Mouse (Mus musculus): ENCODE measurements around the gene Ndufa3. TPM values are rescaled to one million over a fixed set of nuclear protein-coding genes. Genes with fewer than 3 reads are reported as not detected.

Ndufa3 gene
- polyA plus RNA-seq, 1 experiment = 294 TPM

DNA sequence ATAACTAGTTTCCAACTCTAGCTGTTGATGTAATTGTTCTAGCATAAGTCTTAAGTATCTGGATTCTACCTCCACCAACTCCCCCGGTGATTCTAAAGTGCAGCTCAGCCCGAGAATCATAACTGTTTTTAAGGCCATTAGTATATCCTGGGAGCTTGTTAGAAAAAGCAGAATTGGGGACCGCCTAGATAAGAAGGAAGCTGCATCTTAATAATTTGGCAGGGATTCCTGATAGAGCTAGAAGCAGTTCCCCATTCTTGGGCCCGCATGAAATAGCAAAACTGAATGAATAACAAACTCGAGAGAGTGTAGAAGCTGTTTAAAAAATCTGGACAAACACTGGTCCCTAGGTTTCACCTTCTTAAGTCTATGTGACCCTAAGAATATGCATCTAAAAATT, 26.2 kb downstream of the Ndufa3 start:
- H3K4me3 ChIP-seq (ENCODE audit: insufficient read depth, low read length) = peak overlapping the region; percentile 50

DNA sequence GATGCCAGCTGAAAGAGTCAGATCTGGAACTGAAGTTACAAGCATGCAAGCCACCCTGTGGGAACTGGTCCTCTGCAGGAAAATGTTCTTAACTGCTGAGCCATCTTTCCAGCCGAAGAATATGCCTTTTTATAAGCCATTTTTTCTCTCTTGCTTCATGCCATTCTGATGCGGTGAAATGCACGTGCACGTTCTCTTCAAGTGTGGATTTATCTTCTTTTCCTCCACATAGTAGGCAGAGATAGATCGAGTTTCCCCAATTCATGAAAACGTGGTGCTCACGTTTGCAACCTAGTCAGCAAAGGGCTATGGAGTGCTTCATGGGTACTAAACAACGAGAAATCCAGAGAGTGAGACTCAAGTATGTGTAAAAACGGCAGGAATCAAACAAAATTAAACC, 26.7 kb downstream of the Ndufa3 start:
- TF ChIP-seq POLR2A (IDR thresholded peaks at IDR 0.05; ENCODE audit: borderline replicate concordance, low read depth, low read length) = no peak
- no peak for TF ChIP-seq CTCF (IDR thresholded peaks at IDR 0.05; ENCODE audit: low read depth, low read length)
- Histone ChIP-seq H3K4me3 (ENCODE audit: insufficient read depth, low read length) (peak overlapping the region; percentile 50), H3K4me1 (ENCODE audit: control insufficient read depth, insufficient read depth, low read length) (peaks cover 28% of the 10 kb centered on the region), H3K27ac (ENCODE audit: insufficient read depth, low read depth, low read length) (peak overlapping the region; percentile 67)

More for the DNA sequence above, 26.2 kb downstream of the Ndufa3 start:
- Histone ChIP-seq H3K27ac (ENCODE audit: insufficient read depth, low read depth, low read length) (peak overlapping the region; percentile 67), H3K4me1 (ENCODE audit: control insufficient read depth, insufficient read depth, low read length) (peaks cover 26% of the 10 kb centered on the region)
- TF ChIP-seq POLR2A (IDR thresholded peaks at IDR 0.05; ENCODE audit: borderline replicate concordance, low read depth, low read length) = no peak
- TF ChIP-seq CTCF (IDR thresholded peaks at IDR 0.05; ENCODE audit: low read depth, low read length) = no peak

DNA sequence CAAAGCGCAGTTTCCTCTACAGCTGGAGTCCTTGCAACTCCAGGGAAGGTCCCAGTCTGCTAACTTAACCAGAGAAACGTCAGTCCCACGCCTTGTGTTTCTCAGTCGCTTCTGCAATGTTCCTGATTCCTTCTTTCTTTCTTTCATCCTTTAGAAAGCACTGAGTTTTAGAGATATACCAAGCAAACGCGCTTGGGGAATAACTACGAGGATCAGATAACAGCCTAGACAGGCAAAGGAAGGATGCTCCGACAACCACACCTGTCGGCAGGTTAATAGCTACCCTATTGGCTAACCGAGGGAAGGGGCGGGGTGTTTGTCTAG, 27.1 kb downstream of the Ndufa3 start:
- TF ChIP-seq POLR2A (IDR thresholded peaks at IDR 0.05; ENCODE audit: borderline replicate concordance, low read depth, low read length) (no peak), CTCF (IDR thresholded peaks at IDR 0.05; ENCODE audit: low read depth, low read length) (no peak)
- H3K4me3 ChIP-seq (ENCODE audit: insufficient read depth, low read length) = peak overlapping the region; percentile 50
- H3K4me1 ChIP-seq (ENCODE audit: control insufficient read depth, insufficient read depth, low read length) = peaks cover 28% of the 10 kb centered on the region
- H3K27ac ChIP-seq (ENCODE audit: insufficient read depth, low read depth, low read length) = peak overlapping the region; percentile 67

DNA sequence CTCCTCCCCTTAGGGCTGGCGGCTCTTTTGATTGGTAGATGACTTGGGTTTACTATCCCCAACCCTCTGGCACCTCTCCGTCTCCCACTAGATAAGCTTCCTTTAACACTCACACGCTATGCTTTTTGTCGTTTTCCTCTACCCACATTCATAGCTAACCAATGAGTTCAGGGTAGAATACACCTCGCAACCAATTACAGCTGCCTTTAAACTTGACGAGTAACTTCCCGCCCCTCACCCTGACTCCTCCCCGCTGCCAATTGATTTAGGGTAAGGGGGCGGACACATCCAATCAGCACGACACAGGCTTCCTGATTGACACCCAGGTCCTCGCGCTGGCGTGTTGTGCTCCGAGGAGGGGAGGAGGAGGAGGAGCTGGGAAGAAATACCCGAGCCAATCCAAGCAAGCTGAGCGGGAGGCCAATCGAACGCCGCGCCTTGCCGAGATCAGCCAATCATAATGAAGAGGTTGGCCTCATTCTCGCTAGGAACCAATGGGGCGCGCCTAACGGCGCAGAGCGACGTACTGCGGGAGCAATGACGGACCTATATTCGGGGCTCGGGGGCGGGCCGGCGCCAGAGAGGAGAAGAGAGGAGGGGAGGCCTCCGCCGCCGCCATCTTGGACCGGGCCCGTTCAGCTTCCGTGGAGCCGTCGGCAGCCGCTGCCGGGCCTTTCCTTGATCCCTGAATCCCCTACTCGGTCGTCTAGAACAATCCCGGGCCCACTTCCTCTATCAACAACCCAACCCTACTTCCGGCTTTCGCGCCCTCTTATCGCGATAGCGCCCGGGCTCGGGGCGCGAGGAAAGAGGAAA, 27.7 kb downstream of the Ndufa3 start, which contains the start of gene Cnot3:
Gene Cnot3 (plus strand): TSS at position 597 of the 816 bp plus-strand sequence.
- Histone ChIP-seq H3K4me3 (ENCODE audit: insufficient read depth, low read length) (peak within 1 kb of the TSS; percentile 80), H3K27ac (ENCODE audit: insufficient read depth, low read depth, low read length) (peak within 1 kb of the TSS; percentile 97), H3K4me1 (ENCODE audit: control insufficient read depth, insufficient read depth, low read length) (peaks cover 28% of the 10 kb centered on the region)
- TF ChIP-seq POLR2A (IDR thresholded peaks at IDR 0.05; ENCODE audit: borderline replicate concordance, low read depth, low read length) (no peak), CTCF (IDR thresholded peaks at IDR 0.05; ENCODE audit: low read depth, low read length) (no peak)

DNA sequence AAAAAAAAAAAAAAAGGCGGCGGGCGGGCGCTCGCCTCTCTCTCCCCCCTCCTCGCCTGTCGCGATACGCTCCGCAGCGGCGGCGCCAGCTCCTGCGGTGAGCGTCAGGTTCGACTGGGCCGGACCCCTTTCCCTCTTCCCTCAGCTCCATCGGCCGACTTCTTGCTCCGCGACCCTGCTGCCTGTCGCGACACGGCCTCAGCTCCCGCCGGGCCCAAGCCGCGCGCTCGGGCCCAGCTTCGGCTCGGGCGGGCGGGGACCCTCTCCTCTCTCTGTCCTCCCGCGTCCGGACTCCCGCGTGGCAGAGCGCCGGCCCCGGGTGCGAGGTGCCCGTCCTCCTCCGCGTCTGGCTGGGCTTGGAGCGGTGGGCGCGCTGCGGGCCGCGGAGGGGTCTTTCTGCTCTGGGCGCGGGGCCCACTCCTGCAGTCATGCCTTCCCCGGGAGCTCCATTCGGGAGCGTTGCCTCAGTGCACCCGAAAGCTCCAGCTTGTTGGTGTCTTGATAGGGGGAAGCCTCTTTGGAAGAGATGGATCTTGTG, 28.4 kb downstream of the Ndufa3 start:
- no peak for TF ChIP-seq CTCF (IDR thresholded peaks at IDR 0.05; ENCODE audit: low read depth, low read length)
- TF ChIP-seq POLR2A (IDR thresholded peaks at IDR 0.05; ENCODE audit: borderline replicate concordance, low read depth, low read length) = 0 out of 2 replicates have a peak, but pooled peaks have one; percentile 20
- Histone ChIP-seq H3K27ac (ENCODE audit: insufficient read depth, low read depth, low read length) (peak overlapping the region; percentile 97), H3K4me3 (ENCODE audit: insufficient read depth, low read length) (peak overlapping the region; percentile 80), H3K4me1 (ENCODE audit: control insufficient read depth, insufficient read depth, low read length) (peaks cover 28% of the 10 kb centered on the region)

DNA sequence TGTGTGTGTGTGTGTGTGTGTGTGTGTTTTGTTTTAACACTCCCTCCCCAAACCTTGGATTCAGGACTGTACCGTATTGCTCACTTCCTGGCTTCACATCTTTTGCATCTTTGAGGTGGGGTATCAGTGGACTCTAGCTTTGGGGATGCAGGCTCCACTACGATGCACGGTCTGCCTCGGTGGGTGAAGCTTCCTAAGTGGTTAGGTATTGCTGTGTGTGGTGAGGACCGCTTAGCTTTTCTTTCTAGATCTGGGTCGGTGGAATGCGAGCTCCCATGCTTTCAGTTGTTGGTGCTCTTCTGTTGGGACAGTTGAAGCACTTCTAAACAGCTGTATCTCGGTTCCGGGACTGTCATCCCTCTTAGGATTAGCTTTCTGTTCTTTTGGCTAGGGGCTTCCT, 29.0 kb downstream of the Ndufa3 start:
- no peak for TF ChIP-seq CTCF (IDR thresholded peaks at IDR 0.05; ENCODE audit: low read depth, low read length)
- no peak for TF ChIP-seq POLR2A (IDR thresholded peaks at IDR 0.05; ENCODE audit: borderline replicate concordance, low read depth, low read length)
- Histone ChIP-seq H3K4me3 (ENCODE audit: insufficient read depth, low read length) (peak overlapping the region; percentile 80), H3K27ac (ENCODE audit: insufficient read depth, low read depth, low read length) (peak overlapping the region; percentile 97; the same call in 1 of the 2 replicates), H3K4me1 (ENCODE audit: control insufficient read depth, insufficient read depth, low read length) (peaks cover 28% of the 10 kb centered on the region)

DNA sequence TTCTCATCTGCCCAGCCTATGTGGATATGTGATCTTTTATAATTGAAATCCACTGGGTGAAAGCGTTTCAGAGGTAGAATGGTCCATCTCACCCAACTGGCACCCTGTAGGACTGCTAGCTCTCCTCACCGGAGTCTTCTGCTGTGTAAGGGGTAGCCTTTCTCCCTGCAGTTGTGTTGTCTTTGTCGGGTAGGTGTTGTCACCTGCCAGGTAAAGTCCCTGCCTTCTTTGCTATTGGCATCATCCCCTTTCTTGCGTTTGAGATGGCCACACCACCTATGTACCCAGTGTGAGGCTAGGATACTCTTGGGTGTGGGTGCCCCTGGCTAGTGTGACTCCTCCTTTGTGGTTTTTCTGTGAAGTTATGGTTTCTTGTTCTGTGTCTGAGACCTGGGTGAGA, 29.5 kb downstream of the Ndufa3 start:
- peak overlapping the region; percentile 80 for H3K4me3 ChIP-seq (ENCODE audit: insufficient read depth, low read length)
- peaks cover 28% of the 10 kb centered on the region for H3K4me1 ChIP-seq (ENCODE audit: control insufficient read depth, insufficient read depth, low read length)
- H3K27ac ChIP-seq (ENCODE audit: insufficient read depth, low read depth, low read length) = no peak overlapping the region
- no peak for TF ChIP-seq POLR2A (IDR thresholded peaks at IDR 0.05; ENCODE audit: borderline replicate concordance, low read depth, low read length)
- TF ChIP-seq CTCF (IDR thresholded peaks at IDR 0.05; ENCODE audit: low read depth, low read length) = no peak

DNA sequence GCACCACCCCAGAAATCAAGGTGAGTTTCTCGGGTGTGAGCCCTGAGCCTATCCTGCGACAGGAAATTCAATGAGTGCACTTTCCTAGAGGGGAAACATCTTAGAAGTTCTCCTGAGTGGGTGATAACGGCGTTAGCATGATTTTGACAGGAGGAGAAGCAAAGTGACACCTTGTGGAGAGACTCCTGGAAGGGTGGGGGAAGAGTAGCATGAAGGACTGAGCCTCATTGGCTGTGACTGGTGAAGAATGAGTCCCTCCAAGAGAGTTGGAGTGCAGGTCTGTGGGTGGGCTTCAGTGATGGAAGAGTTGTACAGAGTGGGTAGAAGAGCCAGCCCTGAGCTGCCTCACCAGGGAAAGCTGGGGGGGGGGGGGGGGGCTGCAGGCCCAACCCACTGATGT, 39.8 kb downstream of the Ndufa3 start:
- TF ChIP-seq CTCF (IDR thresholded peaks at IDR 0.05; ENCODE audit: low read depth, low read length) (no peak), POLR2A (IDR thresholded peaks at IDR 0.05; ENCODE audit: borderline replicate concordance, low read depth, low read length) (no peak)

DNA sequence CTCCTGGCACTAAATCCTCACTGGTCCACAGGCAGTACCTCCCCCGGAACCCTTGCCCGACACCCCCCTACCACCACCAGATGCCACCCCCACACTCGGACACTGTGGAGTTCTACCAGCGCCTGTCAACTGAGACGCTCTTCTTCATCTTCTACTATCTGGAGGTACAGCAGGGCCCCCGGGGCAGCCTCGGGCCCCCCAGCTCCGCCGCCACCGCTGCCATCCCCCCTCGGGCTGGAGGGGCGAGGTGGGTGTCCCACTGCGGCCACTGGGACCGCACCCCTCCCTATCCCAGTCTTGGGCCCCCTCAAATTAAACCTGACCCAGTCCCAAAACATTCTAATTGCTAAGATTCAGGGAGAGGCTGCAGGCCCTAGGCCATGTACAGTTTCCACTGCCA, 41.4 kb downstream of the Ndufa3 start:
- H3K27ac ChIP-seq (ENCODE audit: insufficient read depth, low read depth, low read length) = no peak overlapping the region
- no peak for TF ChIP-seq POLR2A (IDR thresholded peaks at IDR 0.05; ENCODE audit: borderline replicate concordance, low read depth, low read length)
- no peak overlapping the region for H3K4me3 ChIP-seq (ENCODE audit: insufficient read depth, low read length)
- H3K4me1 ChIP-seq (ENCODE audit: control insufficient read depth, insufficient read depth, low read length) = peaks cover 1% of the 10 kb centered on the region; the same call in 1 of the 2 replicates

More for the DNA sequence above, 39.8 kb downstream of the Ndufa3 start:
- Histone ChIP-seq H3K27ac (ENCODE audit: insufficient read depth, low read depth, low read length) (no peak overlapping the region), H3K4me3 (ENCODE audit: insufficient read depth, low read length) (no peak overlapping the region), H3K4me1 (ENCODE audit: control insufficient read depth, insufficient read depth, low read length) (no peaks in the 10 kb centered on the region)

DNA sequence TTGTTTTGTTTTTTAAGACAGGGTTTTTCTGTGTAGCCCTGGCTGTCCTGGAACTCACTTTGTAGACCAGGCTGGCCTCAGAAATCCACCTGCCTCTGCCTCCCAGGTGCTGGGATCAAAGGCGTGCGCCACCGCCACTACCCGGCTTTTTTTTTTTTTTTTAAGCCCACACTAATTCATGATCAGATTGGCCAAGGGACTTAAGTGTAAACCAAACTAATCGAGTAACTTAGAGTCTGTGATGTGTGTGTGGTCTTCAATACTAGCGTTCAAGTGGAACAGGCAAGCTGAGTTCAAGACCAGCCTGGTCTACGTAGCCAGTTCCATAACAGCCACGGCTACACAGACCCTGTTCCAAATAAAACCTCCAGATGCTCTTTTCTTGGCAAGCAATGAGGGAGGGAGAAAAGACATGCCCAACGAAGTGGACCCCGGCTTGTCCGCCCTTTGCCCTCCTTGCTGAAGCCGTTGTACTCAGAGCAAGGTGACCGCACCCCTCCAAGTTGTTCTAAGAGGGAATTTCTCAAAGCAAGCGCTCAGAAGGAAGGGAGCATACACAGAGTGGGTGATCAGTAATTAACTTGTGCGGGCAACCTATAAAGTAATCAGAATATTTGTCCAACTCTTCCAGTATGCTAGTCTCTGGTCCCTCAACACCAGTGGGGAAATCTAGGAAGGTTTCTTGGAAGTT, 47.5 kb downstream of the Ndufa3 start:
- Histone ChIP-seq H3K27ac (ENCODE audit: insufficient read depth, low read depth, low read length) (peak overlapping the region; percentile 63), H3K4me1 (ENCODE audit: control insufficient read depth, insufficient read depth, low read length) (peaks cover 14% of the 10 kb centered on the region), H3K4me3 (ENCODE audit: insufficient read depth, low read length) (peak overlapping the region; percentile 86)
- TF ChIP-seq CTCF (IDR thresholded peaks at IDR 0.05; ENCODE audit: low read depth, low read length) = no peak
- no peak for TF ChIP-seq POLR2A (IDR thresholded peaks at IDR 0.05; ENCODE audit: borderline replicate concordance, low read depth, low read length)

Data from bone marrow macrophage, adult 2 months (primary cell).